Mouse (Mus musculus) gastrocnemius, adult 8-10 months (tissue): ENCODE data around the gene Pinlyp. TPM values are rescaled to one million over a fixed set of nuclear protein-coding genes. Genes with fewer than 3 reads are reported as not detected.

ENCODE experiments used
- DNase-seq, 2 experiments: peaks; one replicate each; pipeline ENCODE4 v3.0.0; 2022; ENCODE audit warnings: low spot score in 2 of 2
- total RNA-seq, 4 experiments: library from RNA; stranded (reverse); gene quantifications; 2 replicates each; pipeline ENCODE4 v1.2.4; 2022

The Pinlyp gene
- total RNA-seq, result not detected

DNA sequence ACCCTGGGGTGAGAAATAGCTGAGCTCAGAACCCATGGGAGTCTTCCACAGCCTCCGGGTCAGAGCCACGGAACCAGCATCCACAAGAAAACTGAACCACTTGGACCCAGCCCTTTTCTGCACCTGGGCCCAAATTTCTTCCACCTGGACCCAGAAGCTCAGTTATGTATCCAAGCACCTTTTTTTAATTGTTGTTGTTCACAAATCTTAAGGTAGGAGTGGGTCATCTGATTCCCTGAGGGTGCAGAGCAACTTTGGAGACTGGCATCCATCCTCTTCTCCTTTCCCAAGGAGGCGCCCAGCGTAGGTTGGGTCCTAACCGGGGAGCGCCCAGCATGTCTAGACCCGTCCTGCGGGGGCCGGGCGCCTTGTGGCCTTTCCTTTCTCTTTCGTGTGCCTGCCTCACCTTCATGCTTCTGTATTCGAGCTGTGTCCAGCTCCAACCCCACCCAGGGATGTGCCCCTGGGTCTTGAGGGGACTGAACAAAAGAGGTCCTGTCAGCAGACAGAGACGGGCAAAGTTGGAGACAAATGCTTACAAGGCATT is at the start of gene Pinlyp, which contains the start of gene Xrcc1:
Gene Pinlyp (minus strand): TSS at position 51 of the 547 bp plus-strand sequence.
Gene Xrcc1 (plus strand): TSS at position 222 of the 547 bp plus-strand sequence.
- no peak for DNase-seq

DNA sequence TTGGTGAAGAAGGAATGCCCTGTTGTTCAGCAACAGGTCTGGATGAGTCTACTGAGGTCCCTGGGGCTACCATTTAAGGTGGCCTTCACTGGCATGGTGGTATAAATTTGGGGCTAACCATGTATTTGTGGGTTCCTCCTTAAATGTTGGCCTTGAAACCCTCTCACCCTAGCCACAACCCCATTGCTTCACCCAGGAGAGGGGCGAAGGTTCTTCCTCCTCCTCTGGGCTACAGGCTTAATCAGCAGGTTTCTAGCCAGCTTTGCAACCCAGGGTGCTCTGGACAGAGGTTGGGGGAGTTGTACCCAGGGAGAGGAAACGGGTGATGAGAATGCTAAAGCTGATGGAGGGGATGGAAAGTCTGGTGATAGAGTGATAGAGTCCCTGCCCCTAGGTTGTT is 49.5 kb upstream of the Pinlyp start:
- no peak for DNase-seq

DNA sequence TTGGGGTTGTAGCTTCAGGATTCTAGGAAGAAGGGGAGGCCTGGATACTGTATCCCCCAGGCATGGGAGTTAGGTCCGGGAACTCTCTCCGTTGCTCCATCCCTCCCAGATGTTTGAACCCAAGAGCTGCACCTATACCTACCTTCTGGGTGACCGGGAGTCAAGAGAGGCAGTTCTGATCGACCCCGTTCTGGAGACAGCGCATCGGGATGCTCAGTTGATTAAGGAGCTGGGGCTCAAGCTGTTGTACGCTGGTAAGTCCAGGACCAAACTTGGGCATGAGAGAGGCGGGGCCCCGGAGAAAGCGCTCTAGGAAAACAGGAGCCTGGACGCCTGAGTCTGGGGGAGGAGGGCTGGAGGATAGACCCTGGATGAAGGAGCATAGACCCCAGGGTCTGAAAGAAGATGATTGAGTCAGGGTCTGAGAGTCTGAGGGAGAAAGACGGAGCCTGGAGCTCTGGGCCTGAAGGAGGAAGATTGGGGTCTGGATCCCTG is 48.4 kb upstream of the Pinlyp start:
- no peak for DNase-seq

DNA sequence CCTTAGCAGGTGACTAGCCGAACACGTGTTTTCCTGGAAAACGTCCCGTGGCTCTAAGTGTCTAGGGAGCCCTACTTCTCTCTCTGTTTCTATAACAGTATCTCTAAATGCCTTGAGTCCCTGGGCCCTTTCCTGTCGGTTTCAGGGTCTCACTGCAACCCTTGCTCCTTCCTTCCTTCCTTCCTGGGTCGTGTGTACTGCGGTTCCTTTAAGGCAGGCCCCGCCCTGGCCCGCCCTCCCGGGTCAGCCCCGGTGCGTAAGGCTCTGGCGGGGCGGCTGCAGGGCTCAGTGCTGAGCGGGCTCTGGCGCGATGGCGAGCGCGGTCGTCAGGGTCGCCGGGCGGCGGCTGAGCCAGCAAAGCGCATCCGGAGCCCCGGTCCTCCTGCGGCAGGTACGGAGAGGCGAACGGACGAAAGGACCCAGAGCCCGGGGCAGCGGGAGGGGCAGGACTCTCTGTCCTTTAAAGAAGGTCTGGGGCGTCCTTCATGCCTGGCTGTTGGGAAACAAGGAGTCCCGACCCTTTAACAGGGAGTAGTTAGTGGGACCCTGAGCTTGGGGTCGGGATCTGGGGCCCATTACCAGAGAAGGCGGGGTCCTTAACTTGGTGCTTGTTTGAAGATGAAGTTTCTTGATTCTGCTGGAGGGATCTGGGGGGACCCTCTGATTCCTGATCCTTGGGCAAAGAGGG is 47.8 kb upstream of the Pinlyp start:
- DNase-seq, result peak; percentile 59 to 62

DNA sequence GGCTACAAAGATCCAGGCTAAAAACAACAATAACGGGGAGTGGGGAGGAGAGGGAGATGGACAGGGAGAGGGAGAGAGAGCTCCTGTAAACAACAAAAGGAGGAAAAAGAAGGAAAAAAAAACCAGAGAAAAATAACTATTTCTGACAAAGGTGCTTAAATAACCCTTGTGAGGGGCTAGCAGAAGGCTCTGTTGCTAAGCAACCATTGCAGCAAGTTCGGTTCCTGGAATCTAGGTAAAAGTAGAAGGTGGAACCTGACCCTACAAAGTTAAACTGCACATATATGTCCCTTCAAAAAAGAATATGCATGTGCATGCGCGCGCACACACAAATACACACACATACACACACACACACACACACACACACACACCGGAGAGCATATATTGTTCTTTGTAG is 46.9 kb upstream of the Pinlyp start:
- no peak for DNase-seq

DNA sequence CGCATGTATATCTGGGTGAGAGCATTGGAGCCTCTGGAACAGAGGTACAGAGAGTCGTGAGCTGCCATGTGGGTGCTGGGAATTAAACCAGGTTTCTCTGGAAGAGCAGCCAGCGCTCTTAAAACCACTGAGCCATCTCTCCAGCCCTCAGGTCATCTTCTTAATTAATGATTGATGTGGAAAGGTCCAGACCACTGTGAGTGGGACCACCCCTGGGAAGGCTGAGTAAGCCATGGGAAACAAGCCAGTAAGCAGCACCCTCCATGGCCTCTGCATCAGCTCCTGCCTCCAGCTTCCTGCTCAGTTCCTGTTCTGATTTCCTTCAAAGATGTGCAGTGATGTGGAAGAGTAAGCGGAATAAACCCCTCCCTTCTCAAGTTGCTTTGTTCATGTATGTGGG is 46.2 kb upstream of the Pinlyp start:
- no peak for DNase-seq

DNA sequence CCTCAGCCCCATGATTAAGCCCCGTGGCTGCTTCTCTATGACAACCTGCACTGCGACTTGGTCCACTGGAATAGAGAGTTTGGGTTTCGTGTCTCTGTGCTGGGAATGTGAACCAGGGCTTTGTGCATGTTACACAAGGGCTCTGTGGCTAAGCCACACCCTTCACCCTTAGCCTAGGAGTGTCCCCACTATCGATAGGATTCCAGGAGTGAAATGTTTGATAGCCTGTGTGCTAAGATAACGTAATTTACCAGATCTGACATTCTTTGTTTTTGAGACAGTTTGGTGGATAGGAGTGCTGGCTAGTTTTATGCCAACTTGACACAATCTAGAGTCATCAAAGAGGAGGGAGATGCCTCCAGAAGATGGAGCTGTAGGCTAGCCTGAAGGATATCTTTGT is 45.8 kb upstream of the Pinlyp start:
- no peak for DNase-seq

DNA sequence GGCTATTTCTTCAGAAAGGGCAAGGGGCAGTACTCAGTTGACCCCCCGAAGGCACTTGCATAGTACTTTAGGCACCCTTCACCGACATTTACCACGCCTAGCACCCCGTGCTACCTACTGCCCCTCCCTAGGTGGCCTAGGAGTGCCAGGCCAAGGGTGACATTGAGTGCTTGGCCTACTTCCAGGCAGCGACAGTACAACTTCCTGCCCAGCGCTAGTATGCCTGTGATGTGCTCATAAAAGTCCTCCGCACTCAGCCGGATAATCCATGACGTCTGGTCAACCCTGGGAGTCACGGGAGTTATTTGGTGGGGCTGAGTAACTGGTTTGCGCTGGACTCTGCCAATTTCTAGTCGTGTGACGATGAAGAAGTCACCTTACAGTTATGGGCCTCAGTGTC is 42.4 kb upstream of the Pinlyp start:
- no peak for DNase-seq

DNA sequence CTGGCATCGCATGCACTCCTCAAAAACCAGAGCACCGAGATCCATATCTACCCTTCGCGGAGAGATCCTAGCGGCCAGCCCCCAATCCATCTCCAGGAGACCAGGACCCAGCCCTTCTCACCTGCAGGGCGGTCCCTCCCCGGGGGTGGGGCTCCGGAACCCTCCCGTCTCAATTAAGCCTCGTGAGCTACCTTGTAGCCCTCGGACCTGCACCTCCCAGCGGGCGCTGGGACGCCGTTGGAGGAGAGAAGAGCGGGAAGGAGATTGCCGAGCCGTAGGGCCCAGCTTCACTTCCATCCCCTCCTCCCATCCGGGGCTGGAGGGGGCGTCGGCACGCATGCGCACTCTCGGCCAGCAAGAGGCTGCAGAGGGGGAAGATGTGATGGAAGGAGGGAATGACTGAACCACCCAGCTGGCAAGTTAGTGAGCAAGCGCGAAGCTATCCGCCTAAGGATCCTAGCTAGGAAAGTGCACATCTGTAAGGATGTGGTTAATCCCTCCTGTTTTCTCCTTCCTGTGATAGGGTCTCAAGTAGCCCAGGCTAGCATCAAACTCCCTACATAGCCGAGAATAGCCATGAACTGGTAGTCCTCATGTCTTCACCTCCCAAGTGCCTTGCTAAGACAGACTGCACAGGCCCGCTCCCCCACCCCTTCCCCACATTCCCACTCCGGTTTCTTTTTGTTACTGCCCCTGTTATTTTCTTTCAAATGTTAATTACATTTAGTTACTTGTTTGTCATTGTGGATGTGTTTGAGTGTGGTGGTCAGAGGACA is 41.6 kb upstream of the Pinlyp start, which contains the start of the genes Ethe1 and Zfp575:
Gene Ethe1 (plus strand): TSS at position 214 of the 776 bp plus-strand sequence.
Gene Zfp575 (minus strand): TSS at position 312 of the 776 bp plus-strand sequence.
- DNase-seq, result no peak

DNA sequence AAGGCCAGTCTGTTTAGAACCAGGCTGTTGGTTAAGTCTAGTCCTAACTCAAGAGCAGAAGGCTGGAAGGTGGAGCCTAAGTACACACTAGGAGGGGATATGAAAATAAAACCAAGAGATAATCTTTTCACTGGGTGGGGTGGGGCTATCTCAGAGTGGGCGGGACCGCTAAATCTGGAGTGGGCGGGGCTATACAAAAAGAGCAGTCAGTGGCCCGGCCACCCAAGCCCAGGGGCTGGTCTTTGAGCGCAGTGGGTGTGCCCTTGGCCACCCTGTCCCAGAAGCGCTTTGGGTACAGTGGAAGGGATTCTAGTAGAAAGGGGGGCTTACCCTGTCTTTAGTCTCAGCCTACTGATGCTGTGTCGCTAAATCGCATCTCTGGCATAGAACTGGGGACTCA is 40.9 kb upstream of the Pinlyp start:
- DNase-seq, result no peak

DNA sequence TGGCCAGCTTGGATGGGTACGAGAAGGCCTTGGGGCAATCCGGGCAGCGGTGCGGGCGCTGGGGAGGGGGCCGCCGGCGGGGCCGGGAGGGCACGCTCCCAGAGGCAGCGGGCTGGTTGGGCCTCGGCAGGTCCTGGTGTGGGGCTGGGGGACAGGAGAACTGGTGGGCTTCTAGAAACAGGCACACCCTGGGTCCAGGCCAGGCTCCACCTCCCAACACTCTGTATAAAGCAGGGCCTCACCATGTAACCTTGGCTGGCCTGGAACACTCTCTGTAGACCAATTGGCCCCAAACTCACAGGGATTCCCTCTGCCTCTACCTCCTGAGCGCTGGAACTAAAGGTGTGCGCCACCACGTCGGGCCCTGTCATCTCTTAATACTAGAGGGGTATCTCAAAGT is 40.1 kb upstream of the Pinlyp start:
- no peak for DNase-seq

DNA sequence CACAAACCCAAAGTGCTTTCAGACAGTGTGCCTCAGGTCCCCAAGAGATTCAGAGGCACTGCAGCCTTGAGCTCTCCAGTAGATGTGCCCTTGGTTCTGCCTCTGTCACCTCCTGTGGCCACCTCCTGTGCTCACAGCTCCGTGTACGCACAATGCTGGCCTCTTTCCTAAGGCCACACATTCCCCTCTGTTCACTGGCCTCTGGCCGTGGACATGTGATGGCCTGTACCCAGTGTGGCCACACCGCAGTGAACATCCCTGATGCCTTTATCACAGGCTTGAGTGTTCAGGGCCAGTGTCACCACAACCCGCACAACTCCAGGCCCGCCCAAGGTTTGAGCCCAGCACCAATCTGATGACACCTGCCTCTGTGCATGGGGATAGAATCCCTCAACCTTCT is 39.0 kb upstream of the Pinlyp start:
- DNase-seq, result no peak

DNA sequence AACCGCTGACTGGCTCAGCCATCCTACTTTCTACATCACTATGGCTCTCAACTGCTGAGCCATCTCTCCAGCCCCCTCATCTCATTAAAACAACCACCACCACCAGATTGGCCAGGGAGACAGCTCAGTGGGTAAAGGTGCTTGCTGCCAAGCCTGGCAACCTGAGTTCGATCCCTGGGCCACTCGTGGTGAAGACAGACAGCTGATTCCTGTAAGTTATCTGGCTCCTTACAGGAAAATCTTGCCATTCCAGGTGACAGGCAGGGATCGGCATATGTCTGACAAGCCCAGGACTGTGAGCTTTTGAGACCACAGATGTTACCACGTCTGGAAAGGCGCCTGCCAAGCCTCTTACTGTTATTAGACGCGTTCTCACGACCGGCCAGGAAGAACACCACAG is 31.9 kb upstream of the Pinlyp start:
- DNase-seq, result no peak

DNA sequence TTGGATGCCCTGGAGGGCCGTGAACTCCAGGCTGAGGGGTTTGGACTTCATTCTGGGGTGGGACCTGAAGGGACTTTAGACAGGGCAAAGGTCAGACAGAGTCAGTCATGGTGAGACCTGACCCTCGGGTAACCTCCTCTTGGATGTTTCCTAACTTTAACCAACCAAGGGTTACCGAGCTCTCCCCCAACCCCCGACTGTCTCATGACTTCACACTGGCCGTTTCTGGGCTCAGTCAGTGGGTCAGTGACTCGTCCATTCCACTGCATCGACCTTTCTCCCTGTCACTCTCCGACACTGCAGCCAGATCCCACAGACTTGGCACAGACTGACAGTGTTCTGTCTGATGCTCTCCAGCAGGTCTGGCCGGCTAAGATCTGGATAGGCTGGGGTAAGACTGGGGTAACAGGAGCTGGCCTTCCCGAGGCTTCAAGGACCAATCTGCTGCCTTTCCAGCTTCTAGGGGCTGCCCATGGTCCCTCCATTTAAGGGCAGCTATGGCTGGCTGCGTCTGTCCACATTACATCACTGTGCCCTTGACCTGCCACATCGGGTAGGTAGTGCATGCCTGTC is 28.4 kb upstream of the Pinlyp start:
- DNase-seq, result no peak

DNA sequence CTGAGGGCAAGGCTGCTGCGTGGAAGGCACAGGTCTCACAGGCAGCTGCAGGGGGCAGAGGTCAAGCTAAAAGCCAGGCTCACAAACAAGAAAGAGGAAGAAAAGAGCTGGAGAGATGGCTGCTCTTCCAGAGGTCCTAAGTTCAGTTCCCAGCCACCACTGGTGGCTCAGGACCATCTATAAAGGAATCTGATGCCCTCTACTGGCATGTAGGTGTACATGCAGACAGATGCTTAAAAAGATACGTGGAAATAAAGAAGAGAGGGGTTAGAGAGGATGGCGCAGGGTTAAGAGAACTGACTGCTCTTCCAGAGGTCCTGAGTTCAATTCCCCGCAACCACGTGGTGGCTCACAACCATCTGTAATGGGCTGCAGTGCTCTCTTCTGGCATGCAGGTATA is 26.5 kb upstream of the Pinlyp start:
- DNase-seq, result no peak

DNA sequence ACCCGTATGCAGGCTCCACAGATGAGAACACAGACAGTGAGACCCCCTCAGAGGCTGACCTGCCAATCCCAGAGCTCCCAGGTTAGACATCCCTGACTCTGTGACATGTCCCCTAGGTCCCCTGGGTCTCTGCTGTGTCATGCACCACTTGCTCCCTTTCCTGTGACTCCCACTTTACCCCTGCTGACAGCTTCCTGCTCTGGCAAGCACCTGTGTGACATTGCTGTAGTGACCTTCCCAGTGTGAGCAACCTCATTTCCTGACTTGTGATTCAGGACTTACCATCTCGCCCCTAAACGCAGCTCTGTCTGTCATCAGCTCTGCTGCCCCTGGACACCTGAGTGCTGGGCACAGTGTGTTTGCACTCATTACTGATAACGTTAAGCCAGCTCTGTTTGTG is 25.2 kb upstream of the Pinlyp start:
- DNase-seq, result no peak

DNA sequence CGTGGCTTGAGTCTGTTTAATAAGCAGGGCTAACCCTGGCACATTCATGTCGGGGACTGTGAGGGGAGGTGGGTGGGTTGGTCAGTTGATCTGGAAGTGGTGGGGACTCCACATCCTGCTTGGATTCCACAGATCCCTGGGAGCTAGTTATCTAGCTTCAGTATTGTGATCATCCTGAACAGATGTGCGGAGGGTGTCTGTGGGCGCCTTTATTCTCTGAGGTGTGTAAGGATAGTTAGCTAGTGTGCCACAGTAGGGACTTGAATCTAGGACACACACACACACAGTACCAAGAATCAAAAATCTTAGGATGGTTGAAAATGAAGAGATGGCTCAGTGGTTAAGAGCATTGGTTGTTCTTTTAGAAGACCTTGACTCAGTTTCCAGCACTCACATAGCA is 22.6 kb upstream of the Pinlyp start:
- no peak for DNase-seq

DNA sequence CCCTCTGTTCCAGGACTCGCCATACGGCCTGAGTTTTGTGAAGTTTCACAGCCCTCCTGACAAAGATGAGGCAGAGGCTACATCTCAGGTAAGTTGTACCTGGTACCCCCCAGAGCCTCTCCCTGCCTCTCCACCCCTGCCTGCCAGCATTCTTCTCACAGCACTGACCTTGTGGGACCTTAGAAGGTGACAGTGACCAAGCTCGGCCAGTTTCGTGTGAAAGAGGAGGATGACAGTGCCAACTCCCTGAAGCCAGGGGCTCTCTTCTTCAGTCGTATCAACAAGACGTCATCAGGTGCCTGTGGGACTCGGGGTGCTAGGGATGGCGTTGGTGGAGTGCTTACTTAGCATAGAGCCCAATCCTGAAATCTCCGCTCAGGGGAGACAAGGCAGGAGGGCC is 20.3 kb upstream of the Pinlyp start:
- DNase-seq, result no peak

DNA sequence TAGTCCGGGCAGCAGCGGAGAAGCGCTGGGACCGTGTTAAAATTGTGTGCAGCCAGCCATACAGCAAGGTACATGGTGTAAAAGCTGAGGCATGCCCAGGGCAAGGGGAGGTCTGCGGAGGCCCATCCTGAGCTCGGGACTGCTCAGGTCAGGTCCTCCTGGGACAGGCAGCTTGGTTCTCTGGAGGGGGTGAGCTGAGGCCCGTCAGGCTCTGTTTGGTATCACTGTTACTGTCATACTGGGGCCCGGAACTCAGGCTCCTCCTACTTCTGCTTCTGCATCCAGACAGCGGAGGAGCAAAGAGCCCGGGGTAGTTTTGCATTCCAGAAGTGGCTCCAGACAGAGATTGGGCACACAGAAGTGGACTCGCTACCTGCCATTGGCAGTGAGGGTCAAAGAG is 19.7 kb upstream of the Pinlyp start:
- no peak for DNase-seq

DNA sequence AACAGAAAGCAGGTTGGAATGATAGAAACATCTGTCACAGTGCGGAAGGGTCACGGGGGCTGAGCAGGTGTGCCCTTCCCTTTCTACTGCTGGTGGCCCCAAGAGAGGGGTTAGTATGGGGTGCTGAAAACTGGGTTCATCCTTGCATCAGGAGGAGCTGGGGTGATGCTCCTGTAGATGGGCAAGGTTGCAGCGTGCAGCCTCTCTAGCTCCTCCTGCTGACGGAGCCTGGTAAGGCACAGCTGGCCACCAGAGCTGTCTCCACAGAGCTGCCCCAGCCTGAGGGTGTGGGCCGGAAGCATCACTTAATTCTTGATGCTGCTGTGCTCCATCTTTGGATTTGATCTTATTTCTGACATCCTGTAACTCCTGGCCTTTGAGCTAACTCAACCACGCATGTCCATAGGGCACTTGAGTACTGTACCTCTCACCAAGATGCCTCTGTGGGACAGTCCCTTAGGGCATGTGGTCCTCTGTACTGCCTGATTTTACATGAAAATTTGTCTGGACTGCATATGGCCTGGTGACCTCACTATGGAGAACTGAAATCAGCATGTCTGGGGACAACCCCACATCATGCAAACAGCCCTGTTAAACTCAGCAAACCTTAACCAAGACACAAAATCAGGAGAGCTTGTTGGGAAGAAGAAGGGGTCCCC is 18.8 kb upstream of the Pinlyp start:
- peak; percentile 26 to 51 for DNase-seq

DNA sequence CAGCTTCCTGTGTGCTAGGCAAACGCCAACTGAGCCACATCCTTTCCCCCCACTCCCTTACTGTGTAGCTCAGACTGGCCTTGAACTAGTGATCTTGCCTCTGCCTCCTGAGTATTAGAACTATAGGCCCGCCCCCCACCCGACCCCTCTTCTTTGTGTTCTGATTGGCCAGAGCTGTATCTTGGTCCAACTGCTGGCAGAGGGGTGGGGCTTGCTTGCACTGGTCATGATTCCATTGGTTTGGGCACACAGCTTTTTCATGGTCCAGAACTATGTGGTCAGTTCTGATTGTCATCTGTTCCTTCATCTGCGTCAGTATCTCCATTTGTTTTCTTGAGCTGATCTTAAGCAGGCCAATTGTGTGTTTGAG is 17.9 kb upstream of the Pinlyp start:
- no peak for DNase-seq
